Mouse (Mus musculus) thymus, adult 2 months (tissue): ENCODE measurements around the gene Caml. TPM values are rescaled to one million over a fixed set of nuclear protein-coding genes. Genes with fewer than 3 reads are reported as not detected.
"Not testable (repeated sequence)": the region's sequence is repeated elsewhere in the genome, so short reads cannot be mapped to it uniquely, and the experiment has no call there.

ENCODE experiments used
- DNase-seq: peaks from one replicate; pipeline ENCODE4 v3.0.0; 2021
- H3K27ac ChIP-seq: fragments of 200-500 bp; 2 replicates; pipeline ENCODE4 v1.5.1; 2012; ENCODE audit warnings: low read length, control low read depth; ENCODE audit not compliant: control insufficient read depth, insufficient read depth
- H3K27me3 ChIP-seq: fragments of 200-500 bp; 2 replicates; pipeline ENCODE4 v1.6.1; 2012; ENCODE audit warnings: mild to moderate bottlenecking, low read length, moderate library complexity, mixed read lengths; ENCODE audit not compliant: control insufficient read depth, insufficient read depth
- H3K36me3 ChIP-seq: fragments of 200-500 bp; 2 replicates; pipeline ENCODE4 v1.6.1; 2012; ENCODE audit warnings: mild to moderate bottlenecking, low read length, moderate library complexity; ENCODE audit not compliant: control insufficient read depth, insufficient read depth
- H3K4me1 ChIP-seq: fragments of 200-500 bp; replicated peaks from 2 replicates; pipeline ENCODE4 v1.6.1; 2012; ENCODE audit warnings: low read length; ENCODE audit not compliant: control insufficient read depth, insufficient read depth
- H3K4me3 ChIP-seq: fragments of 200-500 bp; 2 replicates; pipeline ENCODE4 v1.5.1; 2012; ENCODE audit warnings: mild to moderate bottlenecking, low read length, control low read depth, moderate library complexity; ENCODE audit not compliant: control insufficient read depth, insufficient read depth
- CTCF ChIP-seq: fragments of 200-500 bp; IDR thresholded peaks from 2 replicates; pipeline ENCODE4 v1.5.1; 2012; ENCODE audit warnings: mild to moderate bottlenecking, control low read depth, low read length, moderate library complexity, borderline replicate concordance; ENCODE audit not compliant: control insufficient read depth, poor library complexity, insufficient read depth; ENCODE audit errors: extremely low read depth
- POLR2A ChIP-seq: fragments of 200-500 bp; IDR thresholded peaks from 2 replicates; pipeline ENCODE4 v1.6.1; 2012; ENCODE audit warnings: mild to moderate bottlenecking, low read length, control low read depth, moderate library complexity; ENCODE audit not compliant: control insufficient read depth, poor library complexity, insufficient read depth; ENCODE audit errors: extremely low read depth
- WGBS: fragments of 180-500 bp; shearing (Covaris S2); methylation state at CpG from one replicate; pipeline ENCODE4 v1.1.7; 2018; 5-methylcytosine and 5-hydroxymethylcytosine counted together
- polyA plus RNA-seq: library from polyadenylated mRNA; depleted of rRNA; stranded (reverse); fragments of >200 nt; gene quantifications from 2 replicates; pipeline ENCODE4 v1.2.3, GENCODE M21; 2012; rRNA removed

Gene Caml
- polyA plus RNA-seq: 15.7 and 17.8 TPM in 2 replicates

DNA sequence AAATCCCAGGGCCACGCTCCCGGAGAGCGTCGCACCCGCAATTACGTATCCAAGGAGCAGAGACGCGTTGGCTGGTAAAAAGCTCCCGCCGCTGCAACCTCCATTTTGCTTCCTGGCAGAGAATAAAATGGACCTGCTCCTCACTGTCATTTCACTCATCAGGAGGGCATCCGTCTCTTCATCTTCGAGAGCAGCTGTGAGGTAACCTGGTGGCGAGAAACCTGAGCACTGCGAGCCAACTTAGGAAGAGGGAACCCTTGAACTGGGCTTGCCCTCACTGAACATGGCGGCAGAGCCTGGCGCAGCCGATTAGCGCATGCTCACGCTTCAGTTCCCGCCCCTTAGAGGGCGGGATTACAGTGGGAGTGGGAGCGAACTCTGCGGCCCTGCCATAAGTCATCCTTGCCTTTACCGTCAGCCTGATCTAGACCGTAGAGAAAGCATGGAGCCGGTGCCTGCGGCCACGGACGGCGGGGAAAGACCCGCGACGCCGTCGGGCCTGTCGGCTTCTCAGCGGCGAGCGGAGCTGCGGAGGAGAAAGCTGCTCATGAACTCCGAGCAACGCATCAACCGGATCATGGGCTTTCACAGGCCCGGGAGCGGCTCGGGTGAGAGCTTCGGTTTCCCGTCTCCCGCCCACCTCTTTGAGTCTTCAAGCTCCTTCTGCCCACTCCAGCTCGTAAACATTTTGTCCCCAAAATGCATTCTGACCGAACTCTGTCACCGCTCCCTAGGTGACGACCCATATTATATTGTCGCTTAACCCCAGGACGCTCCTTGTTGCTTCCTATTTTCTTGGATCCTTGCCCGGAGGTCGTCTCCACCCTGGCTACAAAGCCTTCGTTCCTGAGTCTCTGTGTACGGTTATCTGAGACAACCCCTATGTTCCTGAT lies at the start of gene Caml:
Gene Caml (plus strand): TSS at position 357 of the 893 bp plus-strand sequence.
- DNase-seq: peak; percentile 87
- Histone ChIP-seq H3K36me3 (peaks cover 1% of the 10 kb centered on the region; the same call in 1 of the 2 replicates), H3K4me3 (peak within 1 kb of the TSS; percentile 76), H3K4me1 (peaks cover 10% of the 10 kb centered on the region), H3K27me3 (no peaks in the 10 kb centered on the region), H3K27ac (peak within 1 kb of the TSS; percentile 51)
- WGBS: under 1% methylated on average over 59 of the region's 59 CpGs
- TF ChIP-seq CTCF: no peak
- TF ChIP-seq POLR2A: peak; percentile 54; the same call in 1 of the 2 replicates

DNA sequence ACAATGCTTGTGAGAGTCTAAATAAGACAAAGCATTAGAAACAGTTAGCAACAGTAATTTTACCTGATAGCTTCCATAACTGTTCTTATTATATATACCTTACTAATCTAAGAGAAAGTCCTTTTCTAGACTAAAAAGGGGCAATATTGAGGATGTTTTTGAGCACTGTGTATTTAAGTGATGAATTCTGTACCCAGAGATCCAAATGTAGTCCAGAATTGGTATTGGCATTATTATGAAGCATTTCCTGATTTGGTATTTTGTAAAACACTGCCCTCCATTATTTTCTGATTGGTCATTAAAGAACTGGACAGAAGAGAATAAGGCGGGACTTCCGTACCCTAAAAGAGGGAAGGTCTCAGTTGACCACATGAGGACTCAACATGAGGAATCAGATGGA lies 49.4 kb upstream of the Caml start, which contains the start of gene Tmed9:
Gene Tmed9 (plus strand): TSS at position 301 of the 400 bp plus-strand sequence.
- Histone ChIP-seq H3K4me3 (no peak within 1 kb of the TSS), H3K27me3 (no peaks in the 10 kb centered on the region)
- WGBS: 96% methylated on average over 2 of the region's 2 CpGs

DNA sequence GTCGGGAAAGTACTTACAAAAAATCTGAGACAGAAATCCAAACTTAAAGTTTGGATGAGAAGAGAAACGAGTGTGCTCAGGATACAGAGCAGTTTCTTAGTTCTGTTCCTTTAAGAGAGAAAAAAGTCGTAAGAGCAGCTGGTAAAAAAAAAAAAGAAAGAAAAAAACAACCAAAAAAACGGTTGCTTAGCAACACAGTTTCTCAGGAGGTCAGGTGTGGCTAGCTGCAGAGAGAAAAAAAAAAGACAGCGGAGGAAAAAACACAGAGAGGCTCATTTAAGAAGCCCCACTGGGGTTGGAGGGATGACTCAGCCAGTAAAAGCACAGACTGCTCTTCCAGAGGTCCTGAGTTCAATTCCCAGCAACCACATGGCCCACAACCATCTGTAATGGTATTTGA lies 48.5 kb upstream of the Caml start:
- TF ChIP-seq POLR2A (no peak), CTCF (no peak)
- WGBS: 54% methylated on average over 5 of the region's 5 CpGs

More for the DNA sequence above, 49.4 kb upstream of the Caml start, which contains the start of gene Tmed9:
- H3K4me1 ChIP-seq: peaks cover 14% of the 10 kb centered on the region
- no peak for DNase-seq
- no peak within 1 kb of the TSS for H3K27ac ChIP-seq
- no peaks in the 10 kb centered on the region for H3K36me3 ChIP-seq
- no peak for TF ChIP-seq CTCF
- TF ChIP-seq POLR2A: no peak

DNA sequence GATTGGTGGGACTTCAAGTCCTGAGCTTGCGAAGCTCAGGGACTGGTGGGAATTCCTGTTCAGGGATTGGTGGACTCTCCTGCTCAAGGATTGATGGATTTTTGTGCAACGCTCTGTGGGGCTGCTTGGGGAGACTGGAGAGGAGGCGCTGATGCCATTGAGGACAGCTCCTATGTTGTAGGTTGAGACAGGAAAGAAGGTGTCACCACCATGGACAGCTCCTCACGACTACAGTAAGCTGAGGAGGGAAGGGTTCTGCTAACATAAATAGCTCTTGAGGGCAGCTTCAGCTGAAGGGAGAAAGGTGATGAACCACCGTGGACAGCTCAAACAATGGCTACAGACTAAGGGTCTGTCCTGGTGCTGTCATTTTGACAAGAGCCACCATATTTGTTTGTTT lies 46.9 kb upstream of the Caml start:
- Histone ChIP-seq H3K27ac (no peak overlapping the region), H3K27me3 (no peaks in the 10 kb centered on the region), H3K4me3 (no peak overlapping the region), H3K36me3 (no peaks in the 10 kb centered on the region), H3K4me1 (peaks cover 4% of the 10 kb centered on the region; the same call in 1 of the 2 replicates)
- no peak for TF ChIP-seq CTCF
- TF ChIP-seq POLR2A: no peak
- peak; percentile 14 for DNase-seq
- WGBS: 71% methylated on average over 5 of the region's 5 CpGs

More for the DNA sequence above, 48.5 kb upstream of the Caml start:
- H3K4me1 ChIP-seq: peaks cover 11% of the 10 kb centered on the region
- no peaks in the 10 kb centered on the region for H3K36me3 ChIP-seq
- H3K27ac ChIP-seq: no peak overlapping the region
- H3K27me3 ChIP-seq: no peaks in the 10 kb centered on the region
- no peak for DNase-seq
- no peak overlapping the region for H3K4me3 ChIP-seq

DNA sequence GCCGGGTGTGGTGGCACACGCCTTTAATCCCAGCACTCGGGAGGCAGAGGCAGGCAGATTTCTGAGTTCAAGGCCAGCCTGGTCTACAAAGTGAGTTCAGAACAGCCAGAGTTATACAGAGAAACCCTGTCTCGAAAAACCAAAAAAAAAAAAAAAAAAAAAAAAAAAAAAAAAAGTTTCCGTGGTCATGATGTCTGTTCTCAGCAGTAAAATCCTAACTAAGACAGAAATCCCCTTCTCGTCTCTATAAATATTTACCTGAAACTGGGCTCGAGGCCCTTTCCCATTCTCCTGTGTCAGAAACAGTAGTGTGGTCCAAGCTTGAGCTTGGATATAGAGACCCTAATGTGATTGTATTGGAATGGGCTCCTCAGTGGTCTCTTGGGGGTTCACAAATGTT lies 45.9 kb upstream of the Caml start:
- H3K4me1 ChIP-seq: not testable (repeated sequence)

DNA sequence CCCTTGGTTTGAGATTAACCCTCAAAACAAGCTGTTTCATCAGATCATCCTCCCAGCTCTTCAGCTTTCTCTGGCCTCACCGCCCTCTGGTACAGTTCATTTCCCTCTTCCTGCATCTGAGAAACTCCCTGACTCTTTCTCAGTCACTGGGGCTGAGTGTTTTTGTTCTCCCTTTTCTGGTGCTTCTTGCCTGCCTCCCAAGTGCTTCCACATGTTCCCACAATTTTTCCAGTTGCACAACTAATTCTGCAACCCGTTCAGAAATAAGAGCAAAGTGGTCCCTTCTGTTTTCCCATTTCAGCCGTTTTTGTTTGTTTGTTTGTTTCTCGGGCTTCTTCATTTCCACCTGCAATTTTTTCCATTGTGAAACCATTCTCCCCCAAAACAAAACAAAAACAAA lies 44.7 kb upstream of the Caml start:
- 80% methylated on average over 4 of the region's 4 CpGs for WGBS
- H3K27ac ChIP-seq: no peak overlapping the region
- DNase-seq: no peak
- no peak for TF ChIP-seq POLR2A
- TF ChIP-seq CTCF: no peak
- H3K4me3 ChIP-seq: no peak overlapping the region
- H3K36me3 ChIP-seq: no peaks in the 10 kb centered on the region
- H3K4me1 ChIP-seq: peaks cover 2% of the 10 kb centered on the region; the same call in 1 of the 2 replicates
- no peaks in the 10 kb centered on the region for H3K27me3 ChIP-seq

More for the DNA sequence above, 45.9 kb upstream of the Caml start:
- DNase-seq, H3K36me3 ChIP-seq, H3K27me3 ChIP-seq, H3K4me3 ChIP-seq, H3K27ac ChIP-seq: not testable (repeated sequence)
- 74% methylated on average over 7 of the region's 7 CpGs for WGBS
